Mouse (Mus musculus): Measurements from ENCODE around the gene Acsm2. TPM values are rescaled to one million over a fixed set of nuclear protein-coding genes. Genes with fewer than 3 reads are reported as not detected.
"Not testable (repeated sequence)": the region's sequence is repeated elsewhere in the genome, so short reads cannot be mapped to it uniquely, and the experiment has no call there.

The Acsm2 gene
- polyA plus RNA-seq, 1 experiment = not detected

GRCm38 (mm10) chr7:119550471-119551222, 3.5 kb upstream of the Acsm2 start:
- Histone ChIP-seq H3K4me3 (ENCODE audit: insufficient read depth, low read depth, low read length) (no peak overlapping the region), H3K4me1 (ENCODE audit: control insufficient read depth, insufficient read depth, low read length) (no peaks in the 10 kb centered on the region), H3K27ac (ENCODE audit: insufficient read depth, low read depth, low read length) (no peak overlapping the region)
- no peak for TF ChIP-seq POLR2A (IDR thresholded peaks at IDR 0.05; ENCODE audit: insufficient read depth, low read depth, low read length)
- TF ChIP-seq CTCF (IDR thresholded peaks at IDR 0.05; ENCODE audit: insufficient read depth, low read depth, low read length) = no peak
- 85% methylated on average over 3 of the region's 3 CpGs for WGBS

GRCm38 (mm10) chr7:119559789-119560451, 5.8 kb downstream of the Acsm2 start:
- H3K4me1 ChIP-seq (ENCODE audit: control insufficient read depth, insufficient read depth, low read length) = no peaks in the 10 kb centered on the region
- no peak for TF ChIP-seq CTCF (IDR thresholded peaks at IDR 0.05; ENCODE audit: insufficient read depth, low read depth, low read length)
- TF ChIP-seq POLR2A (IDR thresholded peaks at IDR 0.05; ENCODE audit: insufficient read depth, low read depth, low read length) = no peak
- WGBS = 77% methylated on average over 3 of the region's 3 CpGs
- H3K4me3 ChIP-seq (ENCODE audit: insufficient read depth, low read depth, low read length) = no peak overlapping the region
- H3K27ac ChIP-seq (ENCODE audit: insufficient read depth, low read depth, low read length) = no peak overlapping the region

GRCm38 (mm10) chr7:119560452-119560835, 6.3 kb downstream of the Acsm2 start:
- H3K27ac ChIP-seq (ENCODE audit: insufficient read depth, low read depth, low read length) = no peak overlapping the region
- no peak overlapping the region for H3K4me3 ChIP-seq (ENCODE audit: insufficient read depth, low read depth, low read length)
- no peak for TF ChIP-seq CTCF (IDR thresholded peaks at IDR 0.05; ENCODE audit: insufficient read depth, low read depth, low read length)
- 92% methylated on average over 3 of the region's 3 CpGs for WGBS
- H3K4me1 ChIP-seq (ENCODE audit: control insufficient read depth, insufficient read depth, low read length) = no peaks in the 10 kb centered on the region

GRCm38 (mm10) chr7:119561441-119561840, 7.3 kb downstream of the Acsm2 start:
- no peaks in the 10 kb centered on the region for H3K4me1 ChIP-seq (ENCODE audit: control insufficient read depth, insufficient read depth, low read length)
- H3K4me3 ChIP-seq (ENCODE audit: insufficient read depth, low read depth, low read length) = no peak overlapping the region
- WGBS = 52% methylated on average over 4 of the region's 4 CpGs
- no peak overlapping the region for H3K27ac ChIP-seq (ENCODE audit: insufficient read depth, low read depth, low read length)
- TF ChIP-seq CTCF (IDR thresholded peaks at IDR 0.05; ENCODE audit: insufficient read depth, low read depth, low read length) = no peak
- no peak for TF ChIP-seq POLR2A (IDR thresholded peaks at IDR 0.05; ENCODE audit: insufficient read depth, low read depth, low read length)

DNA sequence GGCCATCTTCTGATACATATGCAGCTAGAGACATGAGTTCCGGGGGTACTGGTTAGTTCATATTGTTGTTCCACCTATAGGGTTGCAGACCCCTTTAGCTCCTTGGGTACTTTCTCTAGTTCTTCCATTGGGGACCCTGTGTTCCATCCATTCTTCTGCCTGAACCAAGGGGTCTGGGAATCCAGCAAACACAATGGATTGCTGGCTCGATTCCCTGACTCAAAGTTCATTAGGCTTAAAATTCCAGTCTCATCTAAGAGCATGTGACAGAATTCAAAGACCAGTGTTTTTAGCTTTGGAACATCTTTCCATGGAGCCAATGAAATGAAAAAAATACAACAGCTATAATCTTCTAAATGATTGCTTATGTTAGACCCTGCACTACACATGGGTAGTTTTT, 8.3 kb downstream of the Acsm2 start:
- WGBS = 92% methylated on average over 2 of the region's 2 CpGs
- not testable (repeated sequence) for H3K4me1 ChIP-seq (ENCODE audit: control insufficient read depth, insufficient read depth, low read length); H3K27ac ChIP-seq (ENCODE audit: insufficient read depth, low read depth, low read length); H3K4me3 ChIP-seq (ENCODE audit: insufficient read depth, low read depth, low read length)

- Histone ChIP-seq H3K4me1 (ENCODE audit: control insufficient read depth, insufficient read depth, low read length) (no peaks in the 10 kb centered on the region), H3K27ac (ENCODE audit: insufficient read depth, low read depth, low read length) (no peak overlapping the region), H3K4me3 (ENCODE audit: insufficient read depth, low read depth, low read length) (no peak overlapping the region)
- WGBS = 82% methylated on average over 3 of the region's 3 CpGs
- TF ChIP-seq CTCF (IDR thresholded peaks at IDR 0.05; ENCODE audit: insufficient read depth, low read depth, low read length) (no peak), POLR2A (IDR thresholded peaks at IDR 0.05; ENCODE audit: insufficient read depth, low read depth, low read length) (no peak)
Observed at GRCm38 (mm10) chr7:119594530-119595107, 40.5 kb downstream of the Acsm2 start.

GRCm38 (mm10) chr7:119595306-119595705, 41.2 kb downstream of the Acsm2 start:
- no peak for TF ChIP-seq CTCF (IDR thresholded peaks at IDR 0.05; ENCODE audit: insufficient read depth, low read depth, low read length)
- TF ChIP-seq POLR2A (IDR thresholded peaks at IDR 0.05; ENCODE audit: insufficient read depth, low read depth, low read length) = no peak
- 48% methylated on average over 1 of the region's 1 CpGs for WGBS
- no peak overlapping the region for H3K4me3 ChIP-seq (ENCODE audit: insufficient read depth, low read depth, low read length)
- H3K4me1 ChIP-seq (ENCODE audit: control insufficient read depth, insufficient read depth, low read length) = no peaks in the 10 kb centered on the region
- H3K27ac ChIP-seq (ENCODE audit: insufficient read depth, low read depth, low read length) = no peak overlapping the region

- no peak overlapping the region for H3K4me3 ChIP-seq (ENCODE audit: insufficient read depth, low read depth, low read length)
- no peak overlapping the region for H3K27ac ChIP-seq (ENCODE audit: insufficient read depth, low read depth, low read length)
- H3K4me1 ChIP-seq (ENCODE audit: control insufficient read depth, insufficient read depth, low read length) = no peaks in the 10 kb centered on the region
- 64% methylated on average over 2 of the region's 2 CpGs for WGBS
- TF ChIP-seq POLR2A (IDR thresholded peaks at IDR 0.05; ENCODE audit: insufficient read depth, low read depth, low read length) (no peak), CTCF (IDR thresholded peaks at IDR 0.05; ENCODE audit: insufficient read depth, low read depth, low read length) (no peak)
Observed at GRCm38 (mm10) chr7:119596536-119596935, 42.4 kb downstream of the Acsm2 start.

DNA sequence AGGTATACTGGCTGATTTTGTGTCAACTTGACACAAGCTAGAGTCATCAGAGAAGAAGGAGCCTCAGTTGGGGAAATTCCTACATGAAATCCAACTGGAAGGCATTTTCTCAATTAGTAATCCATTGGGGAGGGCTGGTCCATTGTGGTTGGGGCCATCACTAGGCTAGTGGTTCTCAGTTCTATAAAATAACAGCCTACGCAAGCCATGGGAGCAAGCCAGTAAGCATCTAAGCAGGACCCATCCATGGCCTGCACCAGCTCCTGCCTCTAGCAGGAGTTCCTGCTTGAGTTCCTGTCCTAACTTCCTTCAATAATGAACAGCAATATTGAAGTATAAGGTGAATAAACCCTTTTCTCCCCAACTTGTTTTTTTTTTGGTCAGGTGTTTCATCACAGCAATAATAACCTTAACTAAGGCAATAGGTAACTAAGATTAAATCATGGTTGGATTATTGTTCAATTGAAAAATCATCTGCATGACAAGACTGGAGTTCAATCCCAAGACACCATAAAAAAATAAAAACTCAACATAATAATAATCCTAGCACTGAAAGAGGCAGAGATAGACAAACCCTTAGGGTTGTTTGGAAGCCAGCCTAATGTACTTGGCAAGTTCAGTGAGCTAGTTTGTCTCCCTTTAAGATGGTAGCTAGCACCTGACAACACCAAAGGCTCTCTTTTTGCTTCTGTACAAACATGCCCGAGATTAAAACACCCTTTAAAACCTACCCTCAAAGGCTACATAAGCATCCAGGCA, 47.2 kb downstream of the Acsm2 start:
- Histone ChIP-seq H3K4me1 (ENCODE audit: control insufficient read depth, insufficient read depth, low read length) (no peaks in the 10 kb centered on the region), H3K27ac (ENCODE audit: insufficient read depth, low read depth, low read length) (no peak overlapping the region), H3K4me3 (ENCODE audit: insufficient read depth, low read depth, low read length) (no peak overlapping the region)
- TF ChIP-seq POLR2A (IDR thresholded peaks at IDR 0.05; ENCODE audit: insufficient read depth, low read depth, low read length) = no peak
- no peak for TF ChIP-seq CTCF (IDR thresholded peaks at IDR 0.05; ENCODE audit: insufficient read depth, low read depth, low read length)
- WGBS = 84% methylated on average over 2 of the region's 2 CpGs

Measured in olfactory bulb, adult 2 months (tissue).